Mouse (Mus musculus) common myeloid progenitor, adult 5-6 weeks (primary cell): ENCODE measurements around the gene Cd3eap. TPM values are rescaled to one million over a fixed set of nuclear protein-coding genes. Genes with fewer than 3 reads are reported as not detected.

Experiments used
- ATAC-seq: replicated peaks from 2 replicates; pipeline ENCODE4 v1.8.0; 2016; ENCODE audit warnings: low read depth, mild to moderate bottlenecking, moderate TSS enrichment, inconsistent platforms; ENCODE audit not compliant: poor library complexity, severe bottlenecking
- total RNA-seq: library from RNA; stranded (forward); fragments of 200-1000, 187-1606 nt; gene quantifications from 2 replicates; pipeline ENCODE4 v1.2.3, GENCODE M21; 2017

Cd3eap gene
- total RNA-seq, 1 experiment from 2014 or later, result 23.2 TPM

GRCm38 (mm10) chr7:19311991-19312390 lies 47.3 kb downstream of the Cd3eap start:
- ATAC-seq, result no peak

GRCm38 (mm10) chr7:19309884-19310641 lies 49.2 kb downstream of the Cd3eap start, which contains the start of gene Fosb:
Gene Fosb (minus strand): TSS chr7:19310051.
- peak; percentile 40 for ATAC-seq

- ATAC-seq, result no peak
Observed at GRCm38 (mm10) chr7:19309278-19309883, 49.9 kb downstream of the Cd3eap start.

- ATAC-seq, result peak; percentile 40
Observed at GRCm38 (mm10) chr7:19308454-19309277, 50.6 kb downstream of the Cd3eap start.

GRCm38 (mm10) chr7:19307739-19308453 lies 51.4 kb downstream of the Cd3eap start:
- ATAC-seq, result peak; percentile 16

- no peak for ATAC-seq
Observed at GRCm38 (mm10) chr7:19306819-19307738, 52.2 kb downstream of the Cd3eap start.

Other genes starting within 250 kb of the Cd3eap start
- 0.68 and 1.5 TPM in 2 replicates for gene Gm4969, start 241.1 kb downstream of the Cd3eap start, total RNA-seq
- 5.7 and 6.6 TPM in 2 replicates for gene Fbxo46, start 239.6 kb downstream of the Cd3eap start, total RNA-seq
- gene Qpctl, start 210.2 kb downstream of the Cd3eap start, total RNA-seq, result 3.7 and 5.4 TPM in 2 replicates
- 73.5 and 79.5 TPM in 2 replicates for gene Snrpd2, start 209.8 kb downstream of the Cd3eap start, total RNA-seq
- gene Gipr, start 193.4 kb downstream of the Cd3eap start, total RNA-seq, result not detected in 2 replicates
- 10.6 and 15.9 TPM in 2 replicates for gene Eml2, start 183.1 kb downstream of the Cd3eap start, total RNA-seq
- not detected in 2 replicates for gene Gpr4, start 146.9 kb downstream of the Cd3eap start, total RNA-seq
- 22.4 and 24.0 TPM in 2 replicates for gene Opa3, start 131.1 kb downstream of the Cd3eap start, total RNA-seq
- gene Vasp, start 87.7 kb downstream of the Cd3eap start, total RNA-seq, result 47.6 and 61.7 TPM in 2 replicates
- not detected in 2 replicates for gene Ppm1n, start 79.4 kb downstream of the Cd3eap start, total RNA-seq
- gene Rtn2, start 76.9 kb downstream of the Cd3eap start, total RNA-seq, result 0.14 TPM in 1 of 2 replicates, not detected in the other
- gene Fosb, start 49.4 kb downstream of the Cd3eap start, total RNA-seq, result 61.8 and 98.3 TPM in 2 replicates
- gene Ercc1, start 14.7 kb downstream of the Cd3eap start, total RNA-seq, result 17.1 and 18.9 TPM in 2 replicates
- gene Ppp1r13l, start 266 bp upstream of the Cd3eap start, total RNA-seq, result 0.82 and 0.96 TPM in 2 replicates
- 25.8 and 30.3 TPM in 2 replicates for gene Ercc2, start 22.5 kb upstream of the Cd3eap start, total RNA-seq
- gene Klc3, start 44.6 kb upstream of the Cd3eap start, total RNA-seq, result not detected in 2 replicates
- gene Ckm, start 45.3 kb upstream of the Cd3eap start, total RNA-seq, result 1.5 and 3.6 TPM in 2 replicates
- 4.6 and 7.7 TPM in 2 replicates for gene Mark4, start 99.3 kb upstream of the Cd3eap start, total RNA-seq
- 3.1 and 4.2 TPM in 2 replicates for gene Exoc3l2, start 103.8 kb upstream of the Cd3eap start, total RNA-seq
- 2.6 and 2.8 TPM in 2 replicates for gene Bloc1s3, start 148.9 kb upstream of the Cd3eap start, total RNA-seq
- 33.6 and 43.7 TPM in 2 replicates for gene Trappc6a, start 148.9 kb upstream of the Cd3eap start, total RNA-seq
- gene Nkpd1, start 158.4 kb upstream of the Cd3eap start, total RNA-seq, result 0.27 and 0.68 TPM in 2 replicates
- gene Ppp1r37, start 203.6 kb upstream of the Cd3eap start, total RNA-seq, result 10.5 and 14.9 TPM in 2 replicates
- 2.6 and 6.3 TPM in 2 replicates for gene Zfp296, start 217.8 kb upstream of the Cd3eap start, total RNA-seq
- 41.0 and 56.4 TPM in 2 replicates for gene Gemin7, start 218.1 kb upstream of the Cd3eap start, total RNA-seq
- gene Clasrp, start 245.0 kb upstream of the Cd3eap start, total RNA-seq, result 27.3 and 33.4 TPM in 2 replicates